Mouse (Mus musculus) limb, embryonic 14.5 days (tissue): ENCODE measurements around the gene Cdadc1. TPM values are rescaled to one million over a fixed set of nuclear protein-coding genes. Genes with fewer than 3 reads are reported as not detected.

Experiments
- ATAC-seq: fragments of 200-750 bp; cut with Nextera tagmentation; 2 replicates; pipeline ENCODE4 v1.8.0; 2017; ENCODE audit warnings: low read depth, moderate number of reproducible peaks, moderate TSS enrichment; ENCODE audit not compliant: low FRiP score
- DNase-seq: peaks from one replicate; pipeline ENCODE4 v3.0.0-alpha.2; 2015; ENCODE audit warnings: low spot score
- H3K27ac ChIP-seq: fragments of 300-500 bp; sonication (generic); replicated peaks from 2 replicates; pipeline ENCODE4 v1.5.1; 2014; ENCODE audit warnings: low read depth, mild to moderate bottlenecking, low read length, moderate library complexity, mixed read lengths
- H3K27me3 ChIP-seq: fragments of 300-500 bp; sonication (generic); 2 replicates; pipeline ENCODE4 v1.6.1; 2014; ENCODE audit warnings: low read length, mixed read lengths; ENCODE audit not compliant: control insufficient read depth, insufficient read depth
- H3K36me3 ChIP-seq: fragments of 300-500 bp; sonication (generic); 2 replicates; pipeline ENCODE4 v1.6.1; 2014; ENCODE audit warnings: mild to moderate bottlenecking, low read length, moderate library complexity, mixed read lengths; ENCODE audit not compliant: control insufficient read depth, insufficient read depth
- H3K4me1 ChIP-seq: fragments of 300-500 bp; sonication (generic); 2 replicates; pipeline ENCODE4 v1.6.1; 2014; ENCODE audit warnings: antibody characterized with exemption, low read length, mixed read lengths; ENCODE audit not compliant: control insufficient read depth, insufficient read depth
- H3K4me2 ChIP-seq: fragments of 300-500 bp; sonication (generic); replicated peaks from 2 replicates; pipeline ENCODE4 v1.6.1; 2014; ENCODE audit warnings: low read depth, mild to moderate bottlenecking, low read length, moderate library complexity; ENCODE audit not compliant: severe bottlenecking
- H3K4me3 ChIP-seq: fragments of 300-500 bp; sonication (generic); replicated peaks from 2 replicates; pipeline ENCODE4 v1.5.1; 2014; ENCODE audit warnings: low read length
- H3K9ac ChIP-seq: fragments of 300-500 bp; sonication (generic); 2 replicates; pipeline ENCODE4 v1.6.1; 2014; ENCODE audit warnings: mild to moderate bottlenecking, low read depth, low read length, moderate library complexity; ENCODE audit not compliant: severe bottlenecking
- H3K9me3 ChIP-seq: fragments of 300-500 bp; sonication (generic); 2 replicates; pipeline ENCODE4 v1.6.1; 2016; ENCODE audit warnings: low read length; ENCODE audit not compliant: control insufficient read depth
- POLR2A ChIP-seq: fragments of 200-500 bp; IDR thresholded peaks from 2 replicates; pipeline ENCODE4 v1.8.0; 2012; ENCODE audit warnings: inconsistent platforms, mild to moderate bottlenecking, moderate library complexity, borderline replicate concordance; ENCODE audit not compliant: insufficient read depth, insufficient read length; ENCODE audit errors: extremely low read depth
- WGBS: fragments of 180-500 bp; shearing (Covaris S2); extraction: QIAGEN DNeasy Blood & Tissue Kit; methylation state at CpG from one replicate; pipeline ENCODE4 v1.1.7; 2014; 5-methylcytosine and 5-hydroxymethylcytosine counted together
- polyA plus RNA-seq, 2 experiments: library from polyadenylated mRNA; depleted of rRNA in 1 of 2; stranded (reverse) in 1 of 2; unstranded in 1 of 2; fragments of >200 nt; fragmentation: Nextera tagmentation in 1 of 2; extraction: Ambion mirVana in 1 of 2; gene quantifications; 2 replicates each; pipeline versions ENCODE4 v1.2.1 to v1.2.3; 2012 to 2014

Gene Cdadc1
- polyA plus RNA-seq, 2 experiments, result 16.2 to 31.5 TPM

GRCm38 (mm10) chr14:59543956-59544355 is 53.8 kb downstream of the Cdadc1 start:
- Histone ChIP-seq H3K4me1 (peaks cover 5% of the 10 kb centered on the region; the same call in 1 of the 2 replicates), H3K4me2 (no peak overlapping the region), H3K9ac (no peak overlapping the region), H3K4me3 (no peak overlapping the region), H3K9me3 (no peaks in the 10 kb centered on the region), H3K27ac (no peak overlapping the region), H3K36me3 (no peaks in the 10 kb centered on the region), H3K27me3 (no peaks in the 10 kb centered on the region)
- no peak for ATAC-seq
- WGBS, result 58% methylated on average over 5 of the region's 5 CpGs
- DNase-seq, result no peak
- no peak for TF ChIP-seq POLR2A

GRCm38 (mm10) chr14:59543158-59543826 is 54.5 kb downstream of the Cdadc1 start:
- TF ChIP-seq POLR2A, result no peak
- H3K27ac ChIP-seq, result no peak overlapping the region
- DNase-seq, result no peak
- H3K4me1 ChIP-seq, result 0 out of 2 replicates have a peak, but pooled peaks cover 3% of the 10 kb centered on the region
- H3K4me3 ChIP-seq, result no peak overlapping the region
- H3K4me2 ChIP-seq, result no peak overlapping the region
- H3K9ac ChIP-seq, result no peak overlapping the region
- ATAC-seq, result no peak
- no peaks in the 10 kb centered on the region for H3K27me3 ChIP-seq
- H3K36me3 ChIP-seq, result no peaks in the 10 kb centered on the region
- WGBS, result 85% methylated on average over 3 of the region's 3 CpGs
- no peaks in the 10 kb centered on the region for H3K9me3 ChIP-seq

- H3K4me2 ChIP-seq, result no peak overlapping the region
These were observed 57.0 kb downstream of the Cdadc1 start for GRCm38 (mm10) chr14:59540761-59541160.

GRCm38 (mm10) chr14:59540230-59540629 is 57.5 kb downstream of the Cdadc1 start:
- 0 out of 2 replicates have a peak, but pooled peaks cover 3% of the 10 kb centered on the region for H3K4me1 ChIP-seq
- no peak overlapping the region for H3K9ac ChIP-seq
- DNase-seq (no peak), ATAC-seq (no peak)
- H3K9me3 ChIP-seq, result no peaks in the 10 kb centered on the region
- H3K36me3 ChIP-seq, result no peaks in the 10 kb centered on the region
- H3K4me2 ChIP-seq, result no peak overlapping the region
- H3K4me3 ChIP-seq, result no peak overlapping the region
- H3K27me3 ChIP-seq, result no peaks in the 10 kb centered on the region
- H3K27ac ChIP-seq, result no peak overlapping the region
- TF ChIP-seq POLR2A, result no peak
- 82% methylated on average over 2 of the region's 2 CpGs for WGBS

More at GRCm38 (mm10) chr14:59540761-59541160, 57.0 kb downstream of the Cdadc1 start:
- Histone ChIP-seq H3K9me3 (no peaks in the 10 kb centered on the region), H3K27me3 (no peaks in the 10 kb centered on the region), H3K9ac (no peak overlapping the region), H3K4me1 (0 out of 2 replicates have a peak, but pooled peaks cover 3% of the 10 kb centered on the region), H3K4me3 (no peak overlapping the region), H3K27ac (no peak overlapping the region), H3K36me3 (no peaks in the 10 kb centered on the region)
- no peak for DNase-seq
- no peak for ATAC-seq
- TF ChIP-seq POLR2A, result no peak
- 84% methylated on average over 6 of the region's 6 CpGs for WGBS

GRCm38 (mm10) chr14:59537829-59538432 is 59.8 kb downstream of the Cdadc1 start:
- WGBS, result 86% methylated on average over 4 of the region's 4 CpGs
- H3K4me1 ChIP-seq, result no peaks in the 10 kb centered on the region
- H3K4me2 ChIP-seq, result no peak overlapping the region
- no peak overlapping the region for H3K4me3 ChIP-seq
- no peak for DNase-seq
- no peaks in the 10 kb centered on the region for H3K9me3 ChIP-seq
- H3K27ac ChIP-seq, result no peak overlapping the region
- no peak for TF ChIP-seq POLR2A
- no peak for ATAC-seq
- no peak overlapping the region for H3K9ac ChIP-seq
- no peaks in the 10 kb centered on the region for H3K36me3 ChIP-seq
- H3K27me3 ChIP-seq, result no peaks in the 10 kb centered on the region
